Mouse (Mus musculus) monocyte, adult 5-6 weeks (primary cell): ENCODE results near the gene Asic3. TPM values are rescaled to one million over a fixed set of nuclear protein-coding genes. Genes with fewer than 3 reads are reported as not detected.
A peak's percentile ranks its signal among the peaks of the same experiment; 100 is the strongest.

Experiments
- ATAC-seq: fragments of 153-309, 156-312 bp; replicated peaks from 2 replicates; pipeline ENCODE4 v1.8.0; 2017; ENCODE audit warnings: mild to moderate bottlenecking; ENCODE audit not compliant: low TSS enrichment, insufficient number of reproducible peaks, severe bottlenecking, poor library complexity, low FRiP score
- total RNA-seq: library from RNA; stranded (forward); fragments of 200-1000, 200-491, 200-594 nt; gene quantifications from 3 replicates; pipeline ENCODE4 v1.2.3, GENCODE M21; 2017

Asic3 gene
- total RNA-seq, 1 experiment from 2014 or later = not detected

- ATAC-seq = no peak
Measured at GRCm38 (mm10) chr5:24409466-24409865, 3.7 kb upstream of the Asic3 start.

- ATAC-seq = no peak
Measured at GRCm38 (mm10) chr5:24412063-24412462, 1.1 kb upstream of the Asic3 start.

GRCm38 (mm10) chr5:24413938-24414337 lies 746 bp downstream of the Asic3 start:
- ATAC-seq = no peak

GRCm38 (mm10) chr5:24416222-24416736 lies 3.1 kb downstream of the Asic3 start:
- peak; percentile 36; the same call in 1 of the 2 replicates for ATAC-seq

GRCm38 (mm10) chr5:24417587-24417986 lies 4.4 kb downstream of the Asic3 start:
- no peak for ATAC-seq

- no peak for ATAC-seq
Measured at GRCm38 (mm10) chr5:24420381-24420780, 7.2 kb downstream of the Asic3 start.

- peak; percentile 93 for ATAC-seq
Measured at GRCm38 (mm10) chr5:24423129-24424003, 10.2 kb downstream of the Asic3 start, which contains the start of the genes Cdk5 and Slc4a2. Cdk5 (minus strand) TSS chr5:24423530. Slc4a2 (plus strand) TSS chr5:24423837.

- 0 out of 2 replicates have a peak, but pooled peaks have one; percentile 23 for ATAC-seq
Measured at GRCm38 (mm10) chr5:24424004-24424781, 11.0 kb downstream of the Asic3 start.

- no peak for ATAC-seq
Measured at GRCm38 (mm10) chr5:24424861-24425411, 11.7 kb downstream of the Asic3 start.

GRCm38 (mm10) chr5:24425421-24426036 lies 12.3 kb downstream of the Asic3 start:
- no peak for ATAC-seq

- no peak for ATAC-seq
Measured at GRCm38 (mm10) chr5:24426037-24426432, 12.8 kb downstream of the Asic3 start.

- no peak for ATAC-seq
Measured at GRCm38 (mm10) chr5:24426556-24427284, 13.5 kb downstream of the Asic3 start.

- ATAC-seq = no peak
Measured at GRCm38 (mm10) chr5:24427285-24427633, 14.1 kb downstream of the Asic3 start.

- ATAC-seq = no peak
Measured at GRCm38 (mm10) chr5:24427981-24428402, 14.8 kb downstream of the Asic3 start.

- ATAC-seq = no peak
Measured at GRCm38 (mm10) chr5:24428596-24428995, 15.4 kb downstream of the Asic3 start.

GRCm38 (mm10) chr5:24433993-24434392 lies 20.8 kb downstream of the Asic3 start:
- ATAC-seq = no peak

GRCm38 (mm10) chr5:24441187-24441586 lies 28.0 kb downstream of the Asic3 start:
- ATAC-seq = no peak

GRCm38 (mm10) chr5:24442029-24442428 lies 28.8 kb downstream of the Asic3 start:
- ATAC-seq = no peak
